Mouse (Mus musculus): ENCODE data around the gene Pcf11.

DNA sequence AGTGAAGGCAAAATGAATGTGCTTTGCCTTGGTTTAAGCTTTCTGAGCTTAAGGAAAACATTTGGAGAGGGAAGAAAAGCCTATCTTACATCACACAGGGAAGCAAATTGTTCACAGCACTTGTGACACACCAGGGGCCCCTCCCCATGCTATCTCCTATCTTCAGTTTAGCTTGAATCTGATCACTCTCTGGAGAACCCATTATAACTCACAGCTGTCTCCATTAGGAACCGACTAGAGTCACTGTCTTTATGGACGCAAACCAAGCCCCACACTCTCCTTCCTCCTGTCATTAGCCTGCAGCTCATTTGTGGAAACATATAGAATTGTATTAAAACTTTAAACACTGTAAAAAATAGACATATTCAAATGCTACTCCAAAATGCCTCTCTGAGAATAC, 39.8 kb upstream of the Pcf11 start:
- TF ChIP-seq USF2 (conservative IDR thresholded peaks at IDR 0.05; ENCODE audit: low read depth, low read length) (no peak), POLR2A (IDR thresholded peaks at IDR 0.05; ENCODE audit: low read depth, low read length) (no peak)

Data from CH12.LX (cell line).